Mouse (Mus musculus) midbrain, embryonic 11.5 days (tissue): ENCODE measurements around the gene Tff3. TPM values are rescaled to one million over a fixed set of nuclear protein-coding genes. Genes with fewer than 3 reads are reported as not detected.

Experiments used
- ATAC-seq: fragments of 200-750 bp; cut with Nextera tagmentation; 2 replicates; pipeline ENCODE4 v1.8.0; 2017; ENCODE audit warnings: moderate TSS enrichment, moderate library complexity; ENCODE audit not compliant: low FRiP score
- DNase-seq: peaks from one replicate; pipeline ENCODE4 v3.0.0; 2015; ENCODE audit warnings: low spot score; ENCODE audit errors: missing footprints
- H3K27ac ChIP-seq: fragments of 300-500 bp; sonication (generic); 2 replicates; pipeline ENCODE4 v1.5.1; 2014; ENCODE audit warnings: low read depth, low read length
- H3K27me3 ChIP-seq: fragments of 300-500 bp; sonication (generic); 2 replicates; pipeline ENCODE4 v1.6.1; 2014; ENCODE audit warnings: mild to moderate bottlenecking, low read length, moderate library complexity, mixed read lengths; ENCODE audit not compliant: control insufficient read depth, insufficient read depth
- H3K36me3 ChIP-seq: fragments of 300-500 bp; sonication (generic); 2 replicates; pipeline ENCODE4 v1.6.1; 2014; ENCODE audit warnings: mild to moderate bottlenecking, low read length, moderate library complexity, mixed read lengths; ENCODE audit not compliant: control insufficient read depth, insufficient read depth
- H3K4me1 ChIP-seq: fragments of 300-500 bp; sonication (generic); 2 replicates; pipeline ENCODE4 v1.6.1; 2014; ENCODE audit warnings: low read length; ENCODE audit not compliant: control insufficient read depth, insufficient read depth
- H3K4me2 ChIP-seq: fragments of 300-500 bp; sonication (generic); 2 replicates; pipeline ENCODE4 v1.6.1; 2014; ENCODE audit warnings: mild to moderate bottlenecking, moderate library complexity
- H3K4me3 ChIP-seq: fragments of 300-500 bp; sonication (generic); 2 replicates; pipeline ENCODE4 v1.5.1; 2014; ENCODE audit warnings: low read depth, low read length
- H3K9ac ChIP-seq: fragments of 300-500 bp; sonication (generic); 2 replicates; pipeline ENCODE4 v1.6.1; 2014; ENCODE audit warnings: low read length
- H3K9me3 ChIP-seq: fragments of 300-500 bp; sonication (generic); 2 replicates; pipeline ENCODE4 v1.6.1; 2016; ENCODE audit warnings: low read length; ENCODE audit not compliant: control insufficient read depth
- WGBS: fragments of 180-500 bp; shearing (Covaris S2); extraction: QIAGEN DNeasy Blood & Tissue Kit; methylation state at CpG from one replicate; pipeline ENCODE4 v1.1.7; 2014; 5-methylcytosine and 5-hydroxymethylcytosine counted together
- polyA plus RNA-seq: library from polyadenylated mRNA; unstranded; fragments of >200 nt; fragmentation: Nextera tagmentation; extraction: Ambion mirVana; gene quantifications from 2 replicates; pipeline ENCODE4 v1.2.1, GENCODE M21; 2014

The Tff3 gene
- polyA plus RNA-seq, 1 experiment from 2014 or later: 1.7 TPM

DNA sequence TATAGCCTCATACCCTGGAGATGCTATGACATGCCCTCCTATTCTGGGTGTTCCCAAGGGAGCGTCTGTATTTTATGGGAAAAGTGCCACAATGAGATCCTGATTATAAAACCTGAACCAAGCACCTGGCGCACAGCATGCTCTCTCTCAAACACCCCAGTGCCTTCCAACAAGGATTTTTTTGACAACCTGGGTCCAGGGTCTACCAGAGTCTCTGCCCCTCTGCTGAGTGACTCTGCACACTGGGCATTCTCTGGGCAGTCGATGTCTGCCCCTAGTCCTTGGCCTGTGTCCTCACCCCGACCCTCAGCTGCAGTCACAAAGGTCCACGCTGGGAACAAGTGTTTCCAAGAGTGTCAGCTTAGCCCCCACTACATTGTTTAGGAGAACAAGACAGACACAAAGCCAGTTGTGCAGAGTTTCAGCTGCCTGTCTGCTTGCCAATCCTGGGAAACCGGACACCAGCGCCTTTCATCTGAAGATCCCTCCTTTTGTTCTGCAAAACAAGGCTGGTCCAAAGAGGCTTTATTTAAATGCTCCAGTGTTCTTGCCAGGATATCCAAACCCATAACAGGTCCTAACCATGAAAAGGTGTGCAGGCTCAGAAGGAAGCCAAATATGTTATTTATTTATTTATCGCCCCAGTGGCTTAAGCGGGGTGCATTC lies 16.1 kb downstream of the Tff3 start:
- peak overlapping the region; percentile 2 for H3K4me2 ChIP-seq
- H3K9me3 ChIP-seq: no peaks in the 10 kb centered on the region
- DNase-seq: peak; percentile 91
- H3K27ac ChIP-seq: peak overlapping the region; percentile 62
- peak; percentile 69 for ATAC-seq
- WGBS: 24% methylated on average over 9 of the region's 9 CpGs
- no peaks in the 10 kb centered on the region for H3K36me3 ChIP-seq
- no peak overlapping the region for H3K4me3 ChIP-seq
- peaks cover 14% of the 10 kb centered on the region for H3K4me1 ChIP-seq
- H3K9ac ChIP-seq: peak overlapping the region; percentile 39; the same call in 1 of the 2 replicates
- H3K27me3 ChIP-seq: no peaks in the 10 kb centered on the region

DNA sequence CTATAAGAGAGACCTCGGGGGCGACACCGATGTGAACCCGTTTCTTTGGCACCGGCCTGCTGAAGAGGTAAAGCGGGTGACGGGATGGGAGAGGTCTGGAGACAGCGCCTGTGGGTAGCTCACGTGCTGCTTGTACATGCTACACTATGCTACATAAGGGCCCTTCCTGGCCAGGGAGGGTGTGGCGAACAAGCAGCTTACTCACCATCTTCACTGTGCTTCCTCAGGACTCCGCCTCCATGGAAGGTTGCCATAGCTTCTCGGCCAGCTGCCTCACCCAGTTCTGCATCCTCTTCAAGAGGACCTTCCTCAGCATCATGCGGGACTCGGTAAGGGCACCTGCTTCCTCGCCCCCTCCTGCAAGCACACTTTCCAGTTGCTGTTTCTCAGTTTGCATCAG lies 21.1 kb downstream of the Tff3 start:
- DNase-seq: no peak
- no peak overlapping the region for H3K27ac ChIP-seq
- H3K36me3 ChIP-seq: no peaks in the 10 kb centered on the region
- H3K4me1 ChIP-seq: peaks cover 7% of the 10 kb centered on the region
- no peak overlapping the region for H3K9ac ChIP-seq
- 91% methylated on average over 15 of the region's 15 CpGs for WGBS
- no peaks in the 10 kb centered on the region for H3K27me3 ChIP-seq
- no peak for ATAC-seq
- H3K9me3 ChIP-seq: no peaks in the 10 kb centered on the region
- no peak overlapping the region for H3K4me3 ChIP-seq
- H3K4me2 ChIP-seq: no peak overlapping the region

DNA sequence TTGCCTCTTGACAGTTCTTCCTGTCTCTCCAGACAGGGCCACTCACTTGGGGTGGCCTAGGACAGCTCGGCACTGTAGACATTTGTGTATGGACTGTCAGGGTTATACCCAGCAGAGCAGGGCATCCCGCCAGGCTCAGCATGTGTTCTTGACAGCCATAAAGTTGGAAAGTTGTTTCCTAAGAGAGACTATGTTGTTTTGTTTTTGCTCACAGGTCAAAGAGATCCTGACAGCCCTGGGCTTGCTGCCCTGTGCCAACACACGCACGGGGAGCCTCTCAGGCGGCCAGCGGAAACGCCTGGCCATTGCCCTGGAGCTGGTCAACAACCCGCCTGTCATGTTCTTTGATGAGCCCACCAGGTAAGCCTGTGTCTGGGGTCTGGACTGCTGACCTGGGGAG lies 25.6 kb downstream of the Tff3 start:
- no peak overlapping the region for H3K4me3 ChIP-seq

DNA sequence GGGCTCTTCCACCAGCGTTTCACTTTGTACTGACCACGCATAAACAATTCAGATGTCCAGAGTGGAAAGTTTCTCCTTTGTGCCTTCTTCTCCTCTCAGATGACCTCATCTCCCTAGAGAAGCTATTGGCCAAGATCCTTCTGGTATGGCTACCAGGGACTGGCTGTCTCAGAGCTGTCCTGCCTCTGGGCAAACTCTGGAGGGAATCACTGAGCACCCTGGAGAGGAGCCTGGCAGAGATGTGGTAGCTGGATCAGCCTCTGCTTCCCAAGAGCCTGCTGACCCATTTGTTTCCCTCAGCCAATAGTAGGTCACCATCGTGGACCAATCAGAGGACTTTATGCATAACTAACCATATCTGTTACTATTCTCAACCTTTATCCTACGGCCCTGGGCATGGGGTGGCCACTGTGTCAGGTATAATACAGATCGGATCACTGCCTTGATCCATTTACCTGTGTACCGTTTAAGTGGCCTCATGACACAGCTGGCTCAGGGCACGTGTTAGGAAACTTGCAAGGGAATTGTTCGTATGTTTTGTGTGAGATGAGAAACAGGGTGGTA lies 26.4 kb downstream of the Tff3 start:
- Histone ChIP-seq H3K9me3 (no peaks in the 10 kb centered on the region), H3K27me3 (no peaks in the 10 kb centered on the region), H3K4me2 (no peak overlapping the region), H3K36me3 (no peaks in the 10 kb centered on the region), H3K4me3 (no peak overlapping the region), H3K4me1 (no peaks in the 10 kb centered on the region), H3K9ac (no peak overlapping the region), H3K27ac (no peak overlapping the region)
- peak; percentile 66 for DNase-seq
- no peak for ATAC-seq
- 92% methylated on average over 8 of the region's 8 CpGs for WGBS

More for the DNA sequence above, 25.6 kb downstream of the Tff3 start:
- 85% methylated on average over 8 of the region's 8 CpGs for WGBS
- DNase-seq (no peak), ATAC-seq (no peak)
- Histone ChIP-seq H3K9me3 (no peaks in the 10 kb centered on the region), H3K9ac (no peak overlapping the region), H3K27me3 (no peaks in the 10 kb centered on the region), H3K4me2 (no peak overlapping the region), H3K36me3 (no peaks in the 10 kb centered on the region), H3K27ac (no peak overlapping the region), H3K4me1 (no peaks in the 10 kb centered on the region)

DNA sequence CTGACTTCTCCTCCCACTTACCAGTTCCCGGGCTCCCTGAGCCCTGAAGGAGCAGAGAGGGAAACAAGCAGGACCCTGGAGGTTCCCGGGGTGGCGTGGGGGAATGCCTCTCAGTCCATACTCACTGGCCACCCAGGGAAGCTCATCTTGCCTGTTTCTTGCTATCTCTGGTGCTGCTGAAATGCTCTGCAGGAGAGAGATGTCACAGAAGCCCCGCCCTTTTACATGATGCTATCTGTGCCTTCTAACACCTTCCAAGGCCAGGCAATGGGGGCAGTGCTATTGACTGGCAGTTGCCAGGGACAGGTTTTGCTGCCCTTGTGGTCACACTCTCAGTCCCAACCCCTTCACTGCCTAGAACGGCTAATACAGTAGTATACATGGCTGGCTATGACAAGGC lies 30.7 kb downstream of the Tff3 start:
- Histone ChIP-seq H3K4me1 (no peaks in the 10 kb centered on the region), H3K9me3 (no peaks in the 10 kb centered on the region), H3K9ac (no peak overlapping the region), H3K4me3 (no peak overlapping the region), H3K4me2 (no peak overlapping the region), H3K27ac (no peak overlapping the region), H3K36me3 (no peaks in the 10 kb centered on the region), H3K27me3 (no peaks in the 10 kb centered on the region)
- 83% methylated on average over 5 of the region's 5 CpGs for WGBS
- DNase-seq (peak; percentile 17), ATAC-seq (no peak)

DNA sequence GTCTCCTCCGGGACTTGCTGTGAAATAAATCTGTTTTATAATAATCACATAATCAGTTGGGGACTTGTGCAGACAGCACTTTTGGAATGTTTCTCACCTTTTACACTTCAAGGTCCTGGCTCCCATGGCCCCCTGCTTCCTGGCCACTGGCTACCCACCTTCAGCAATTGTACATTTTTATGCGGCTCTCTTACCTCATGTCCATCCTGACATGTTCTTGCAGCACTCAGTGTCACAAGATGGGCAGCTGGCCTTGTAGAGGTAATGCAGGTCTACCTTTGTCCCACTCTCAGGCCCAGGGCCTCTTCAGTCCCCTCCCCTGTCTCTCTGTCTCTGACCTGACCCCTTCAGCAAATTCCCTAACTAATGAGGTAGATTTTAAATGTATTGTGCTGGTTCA lies 32.6 kb downstream of the Tff3 start:
- DNase-seq (no peak), ATAC-seq (no peak)
- no peak overlapping the region for H3K27ac ChIP-seq
- WGBS: 94% methylated on average over 2 of the region's 2 CpGs
- H3K36me3 ChIP-seq: no peaks in the 10 kb centered on the region
- H3K27me3 ChIP-seq: no peaks in the 10 kb centered on the region
- no peak overlapping the region for H3K4me3 ChIP-seq
- no peak overlapping the region for H3K9ac ChIP-seq
- H3K4me2 ChIP-seq: no peak overlapping the region
- no peaks in the 10 kb centered on the region for H3K4me1 ChIP-seq
- H3K9me3 ChIP-seq: no peaks in the 10 kb centered on the region

DNA sequence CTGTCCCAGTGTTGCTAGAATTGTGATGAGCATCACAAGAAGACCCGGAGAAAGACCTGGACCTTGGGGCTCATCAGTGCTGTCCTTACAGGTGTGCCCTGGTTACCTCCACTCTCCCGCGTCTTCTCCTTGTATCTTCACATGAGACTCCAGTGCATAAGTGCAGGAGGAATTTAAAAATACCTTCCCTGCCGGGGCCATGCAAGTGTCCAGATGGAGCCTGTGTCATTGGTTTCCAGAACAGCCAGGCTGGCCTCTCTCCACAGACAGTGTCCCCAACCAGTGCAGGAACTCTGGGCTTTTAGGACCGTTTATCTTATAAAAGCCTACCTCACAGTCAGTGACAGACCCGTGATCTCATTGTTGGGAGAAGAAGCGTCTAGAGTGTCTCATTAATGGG lies 33.9 kb downstream of the Tff3 start:
- H3K9me3 ChIP-seq: no peaks in the 10 kb centered on the region
- no peaks in the 10 kb centered on the region for H3K27me3 ChIP-seq
- H3K9ac ChIP-seq: no peak overlapping the region
- no peak overlapping the region for H3K4me2 ChIP-seq
- no peak for ATAC-seq
- no peak overlapping the region for H3K27ac ChIP-seq
- DNase-seq: peak; percentile 54
- H3K36me3 ChIP-seq: no peaks in the 10 kb centered on the region
- H3K4me1 ChIP-seq: peaks cover 9% of the 10 kb centered on the region
- WGBS: 87% methylated on average over 7 of the region's 7 CpGs
- no peak overlapping the region for H3K4me3 ChIP-seq

DNA sequence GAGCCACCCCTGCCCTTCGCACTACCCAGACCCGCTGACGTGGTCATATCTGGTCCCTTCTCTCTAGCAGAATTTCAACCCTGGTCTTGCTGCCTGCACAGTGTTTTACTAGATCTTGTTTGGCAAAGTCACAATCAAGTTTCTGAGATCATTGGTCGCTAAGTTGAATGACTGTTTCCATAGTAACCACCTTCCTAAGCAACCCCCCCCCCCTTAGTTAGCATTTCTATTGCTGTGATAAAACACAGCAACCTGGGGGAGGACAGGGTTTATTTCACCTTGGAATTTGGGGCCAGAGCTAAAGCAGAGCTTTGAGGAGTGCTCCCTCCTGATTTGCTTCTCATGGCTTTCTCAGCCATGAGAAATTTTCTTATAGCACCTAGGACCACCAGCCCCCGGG lies 34.7 kb downstream of the Tff3 start:
- H3K36me3 ChIP-seq: no peaks in the 10 kb centered on the region
- 49% methylated on average over 5 of the region's 5 CpGs for WGBS
- no peak overlapping the region for H3K4me2 ChIP-seq
- H3K4me1 ChIP-seq: peaks cover 15% of the 10 kb centered on the region
- no peak overlapping the region for H3K9ac ChIP-seq
- no peaks in the 10 kb centered on the region for H3K27me3 ChIP-seq
- H3K9me3 ChIP-seq: no peaks in the 10 kb centered on the region
- no peak overlapping the region for H3K27ac ChIP-seq
- ATAC-seq: no peak
- peak; percentile 72 for DNase-seq
- no peak overlapping the region for H3K4me3 ChIP-seq

DNA sequence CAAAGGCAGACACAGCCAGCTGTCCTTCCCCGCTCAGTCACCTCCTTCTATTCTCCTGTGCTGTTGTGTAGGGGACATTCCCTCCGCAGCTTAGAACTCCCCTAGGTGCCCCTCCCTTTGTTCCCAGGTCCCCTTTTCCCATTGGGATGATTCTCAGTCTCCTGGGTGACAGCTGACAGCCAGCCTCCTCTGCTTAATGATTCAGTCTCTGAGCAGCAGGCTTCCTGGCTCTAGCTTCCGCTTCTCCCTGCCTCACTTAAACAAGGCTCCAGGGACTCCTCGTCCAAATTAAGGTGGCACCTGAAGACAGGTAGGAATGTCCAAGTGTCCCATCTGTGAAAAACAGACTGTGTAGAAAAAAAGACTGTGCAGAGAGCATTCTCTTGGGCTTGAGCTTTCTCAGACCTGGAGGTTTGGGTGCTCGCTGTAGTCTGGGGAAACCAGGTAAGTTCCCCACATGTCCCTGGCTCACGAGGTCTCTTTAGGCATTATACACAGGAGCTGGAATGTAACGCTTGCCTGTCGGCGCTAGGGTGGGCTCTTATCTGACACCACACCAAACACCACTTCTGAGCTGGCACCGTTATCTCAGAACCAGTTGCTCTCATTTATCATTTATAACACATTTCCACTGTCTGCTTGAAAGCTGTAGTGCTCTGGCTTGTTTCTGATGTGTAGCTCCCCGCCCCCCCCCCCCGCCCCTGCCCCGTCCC lies 38.3 kb downstream of the Tff3 start:
- Histone ChIP-seq H3K4me2 (no peak overlapping the region), H3K4me3 (no peak overlapping the region), H3K4me1 (peaks cover 24% of the 10 kb centered on the region), H3K27ac (no peak overlapping the region), H3K27me3 (no peaks in the 10 kb centered on the region), H3K36me3 (no peaks in the 10 kb centered on the region), H3K9me3 (no peaks in the 10 kb centered on the region), H3K9ac (no peak overlapping the region)
- 51% methylated on average over 13 of the region's 13 CpGs for WGBS
- DNase-seq: peak; percentile 83
- no peak for ATAC-seq
